Mouse (Mus musculus): ENCODE results near the gene Esp22. TPM values are rescaled to one million over a fixed set of nuclear protein-coding genes. Genes with fewer than 3 reads are reported as not detected.
"Not testable (repeated sequence)": the region's sequence is repeated elsewhere in the genome, so short reads cannot be mapped to it uniquely, and the experiment has no call there.

The Esp22 gene
- not detected for total RNA-seq (2021)

- intact Hi-C loops (cut with DNase I): no loop called here
- no peak for DNase-seq (ENCODE audit: extremely low spot score in 1 of 2, low spot score in 2 of 2)
Measured at GRCm38 (mm10) chr17:39095034-39095433, at the start of gene Esp22. Gene Esp22 (plus strand): TSS chr17:39095334.

- intact Hi-C loops (cut with DNase I): no loop called here
- no peak for DNase-seq (ENCODE audit: extremely low spot score in 1 of 2, low spot score in 2 of 2)
Measured at GRCm38 (mm10) chr17:39063641-39064040, 31.5 kb upstream of the Esp22 start.

DNA sequence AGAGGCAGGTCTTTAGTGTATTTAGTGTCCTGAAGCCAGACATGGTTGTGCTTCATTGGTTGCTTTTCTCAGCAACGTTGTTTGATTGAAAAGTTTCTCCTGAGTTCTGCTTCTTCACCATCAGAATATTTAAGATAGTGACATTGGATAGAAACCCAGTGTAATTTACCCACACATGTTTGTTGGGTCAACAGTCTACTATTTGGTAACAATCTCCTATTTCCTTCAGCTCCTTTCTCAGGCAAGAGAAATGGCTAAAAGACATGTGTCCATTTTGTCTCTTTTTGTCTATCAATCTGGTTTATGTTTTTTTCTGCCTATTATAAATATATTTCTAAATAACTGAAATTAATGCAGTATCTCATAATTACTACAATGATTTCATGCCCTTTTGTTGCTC, 18.2 kb upstream of the Esp22 start, which contains the start of gene Esp23:
Gene Esp23 (minus strand): TSS at position 101 of the 400 bp plus-strand sequence.
- DNase-seq (ENCODE audit: extremely low spot score in 1 of 2, low spot score in 2 of 2): no peak
- intact Hi-C loops (cut with DNase I): no loop called here

DNA sequence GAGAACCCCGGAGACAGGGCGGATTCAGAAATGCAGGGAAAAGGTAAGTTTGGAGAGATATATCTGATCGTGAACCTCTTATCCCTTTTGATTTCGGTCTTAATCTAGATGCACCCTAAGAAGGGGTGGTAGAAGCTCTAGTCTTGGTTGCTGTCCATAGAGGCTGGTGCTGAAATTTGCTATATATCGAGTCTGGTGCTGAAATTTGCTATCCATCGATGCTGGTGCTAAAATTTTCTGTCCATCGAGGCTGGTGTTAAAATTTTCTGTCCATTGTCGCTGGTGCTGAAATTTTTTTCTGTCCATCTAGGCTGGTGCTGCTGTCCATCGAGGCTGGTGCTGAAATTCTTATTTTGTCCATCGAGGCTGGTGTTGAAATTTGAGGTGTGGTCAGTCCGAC, 12.0 kb downstream of the Esp22 start:
- intact Hi-C loops (cut with DNase I); DNase-seq (ENCODE audit: extremely low spot score in 1 of 2, low spot score in 2 of 2): not testable (repeated sequence)

GRCm38 (mm10) chr17:39129156-39129555, 34.0 kb downstream of the Esp22 start:
- intact Hi-C loops (cut with DNase I); DNase-seq (ENCODE audit: extremely low spot score in 1 of 2, low spot score in 2 of 2): not testable (repeated sequence)

Other genes starting within 250 kb of the Esp22 start
- not detected for gene Esp24, start 58.6 kb upstream of the Esp22 start, total RNA-seq (2021)
- gene Gm21903, start 52.0 kb upstream of the Esp22 start, total RNA-seq (2021): not detected
- gene Esp23, start 18.3 kb upstream of the Esp22 start, total RNA-seq (2021): not detected

Measured in left cerebral cortex, postnatal 10 days (tissue).